Mouse (Mus musculus): Measurements from ENCODE around the gene Bicc1. TPM values are rescaled to one million over a fixed set of nuclear protein-coding genes. Genes with fewer than 3 reads are reported as not detected.

Bicc1 gene
- 1.4 and 1.5 TPM in 2 replicates for polyA plus RNA-seq (2021; fragmentation: Nextera tagmentation)
- long read RNA-seq, experiment 1, full-length matches to known transcripts = 2 of 10 reads
- long read RNA-seq, experiment 1, partial matches to known transcripts = 2 of 10 reads
- long read RNA-seq, experiment 1, other reads (novel, unspliced or antisense) = 6 of 10 reads
- long read RNA-seq, experiment 2, partial matches to known transcripts = 2 of 3 reads
- long read RNA-seq, experiment 2, other reads (novel, unspliced or antisense) = 1 of 3 reads

GRCm38 (mm10) chr10:71159676-71160235 lies at the start of gene Bicc1:
Gene Bicc1 (minus strand): TSS chr10:71159700.

Other genes with a start within 250 kb of the Bicc1 start
- gene Tfam, start 78.6 kb upstream of the Bicc1 start, polyA plus RNA-seq (2021; fragmentation: Nextera tagmentation) = 17.6 and 18.3 TPM in 2 replicates
- gene Ube2d1, start 125.6 kb upstream of the Bicc1 start, polyA plus RNA-seq (2021; fragmentation: Nextera tagmentation) = 21.6 and 41.4 TPM in 2 replicates
- 443 and 512 TPM in 2 replicates for gene Cisd1, start 185.3 kb upstream of the Bicc1 start, polyA plus RNA-seq (2021; fragmentation: Nextera tagmentation)
- 2.2 and 8.0 TPM in 2 replicates for gene Ipmk, start 188.1 kb upstream of the Bicc1 start, polyA plus RNA-seq (2021; fragmentation: Nextera tagmentation)

Data from left cerebral cortex, adult 6 months (tissue).